Mouse (Mus musculus) kidney, adult 2 months (tissue): ENCODE results near the gene Dcdc2b.

Experiments used
- CTCF ChIP-seq: fragments of 200-500 bp; conservative IDR thresholded peaks from 2 replicates; pipeline ENCODE4 v1.5.1; 2011; ENCODE audit warnings: low read depth, mild to moderate bottlenecking, control low read depth, low read length, moderate library complexity, mixed read lengths; ENCODE audit not compliant: insufficient read depth, insufficient read length
- POLR2A ChIP-seq: fragments of 200-500 bp; IDR thresholded peaks from one replicate; pipeline ENCODE4 v1.6.1; 2011; ENCODE audit warnings: low read depth, low read length, control low read depth

DNA sequence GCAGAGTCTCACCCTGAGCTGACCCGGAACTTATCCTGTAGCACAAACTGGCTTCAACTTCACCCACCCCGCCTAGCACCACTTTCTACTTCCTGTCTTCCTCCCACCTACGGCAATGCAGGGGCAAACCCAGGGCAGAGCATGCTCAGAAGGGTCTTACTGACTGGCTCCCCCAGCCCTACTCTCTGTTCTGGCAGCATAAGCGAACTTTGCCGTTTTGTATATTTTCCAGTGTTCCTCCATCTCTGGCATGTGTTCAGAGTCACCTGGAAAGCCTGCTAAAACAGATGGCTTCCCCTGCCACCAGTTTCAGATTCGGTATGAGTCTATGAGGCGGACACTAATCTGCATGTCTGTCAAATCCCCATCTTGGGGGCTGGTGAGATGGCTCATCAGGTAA lies 33.7 kb downstream of the Dcdc2b start:
- TF ChIP-seq CTCF (no peak), POLR2A (no peak)
